Comparison of ENCODE assay signal across 8 mouse cellular contexts in the genomic region with DNA sequence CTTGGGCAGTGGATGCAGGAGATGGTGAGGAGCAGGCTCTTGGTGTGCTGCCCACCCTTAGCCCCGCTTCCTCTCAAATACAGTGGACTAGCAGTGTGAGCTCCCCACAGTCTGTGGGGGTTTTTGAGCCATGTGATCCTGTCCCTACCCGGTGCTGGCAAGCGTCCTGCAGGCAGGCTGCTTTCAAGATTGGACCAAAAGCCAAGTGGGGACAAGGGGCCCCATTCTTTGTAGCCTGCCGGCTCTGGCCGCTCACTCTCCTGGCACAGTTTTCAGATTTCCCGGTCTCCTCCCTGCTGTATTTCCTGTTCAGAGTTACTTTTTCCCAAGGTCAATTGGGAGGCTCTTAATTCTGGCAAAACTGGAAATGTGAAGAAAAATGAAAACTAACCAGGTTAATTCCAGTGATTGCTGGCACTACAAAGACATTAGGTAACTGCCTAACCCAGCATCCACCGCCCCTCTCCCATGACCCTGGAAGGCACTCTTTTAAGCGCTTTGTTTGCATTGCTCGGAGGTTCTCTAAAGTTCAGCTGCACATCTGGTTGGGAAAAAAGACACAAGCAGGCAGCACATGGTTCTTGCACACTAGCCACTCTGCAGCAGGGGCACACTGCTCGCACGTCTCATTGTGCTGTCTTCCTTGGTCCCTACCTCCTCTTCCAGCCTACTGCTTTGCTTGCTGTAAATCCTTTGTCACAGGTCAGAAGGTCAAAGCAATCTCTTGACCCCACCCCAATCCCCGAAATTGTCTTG.
A peak's percentile ranks its signal among the peaks of the same experiment; 100 is the strongest.
DNase-seq lines count a peak whose midpoint lies in the region; ATAC-seq and TF ChIP-seq lines count a peak whose summit lies in the region.

No protein-coding gene starts in this region.

- no peak overlapping the region for H3K4me2 ChIP-seq in forebrain, postnatal 0 days (ENCODE audit: low read depth)
- no peak overlapping the region for H3K4me2 ChIP-seq in forebrain, embryonic 12.5 days
- no peak overlapping the region for H3K4me2 ChIP-seq in limb, embryonic 11.5 days (ENCODE audit: low read depth, severe bottlenecking)

- DNase-seq in forebrain, postnatal 0 days = peak; percentile 51
- DNase-seq in brain, embryonic 18.5 days (ENCODE audit: low read depth, low spot score) = peak; percentile 34
- peak; percentile 41 for DNase-seq in gastrocnemius, postnatal 25 days
- peak; percentile 66 for DNase-seq in kidney, adult 2 months
- peak; percentile 25 for DNase-seq in limb, embryonic 11.5 days (ENCODE audit: low spot score)
- peak; percentile 23 for DNase-seq in skeletal muscle tissue, adult 2 months (ENCODE audit: low read depth, low spot score)
- DNase-seq in thymus, postnatal 10 days (ENCODE audit: low spot score in 2 of 2) = no peak

- no peak for TF ChIP-seq POLR2A in kidney, adult 2 months (IDR thresholded peaks at IDR 0.05; ENCODE audit: low read depth, low read length)

- ATAC-seq in forebrain, postnatal 0 days = peak; percentile 77
- ATAC-seq in forebrain, embryonic 12.5 days (ENCODE audit: low FRiP score) = no peak
- no peak for ATAC-seq in limb, embryonic 11.5 days (ENCODE audit: insufficient number of reproducible peaks, low FRiP score, low TSS enrichment, low read depth)

- H3K9ac ChIP-seq in forebrain, postnatal 0 days = no peak overlapping the region
- no peak overlapping the region for H3K9ac ChIP-seq in forebrain, embryonic 12.5 days
- no peak overlapping the region for H3K9ac ChIP-seq in limb, embryonic 11.5 days (ENCODE audit: low read length)

- no peaks in the 10 kb centered on the region for H3K9me3 ChIP-seq in forebrain, postnatal 0 days (ENCODE audit: low read length)
- no peaks in the 10 kb centered on the region for H3K9me3 ChIP-seq in forebrain, embryonic 12.5 days
- H3K9me3 ChIP-seq in limb, embryonic 11.5 days (ENCODE audit: control insufficient read depth, low read length) = no peaks in the 10 kb centered on the region

- no peaks in the 10 kb centered on the region for H3K36me3 ChIP-seq in forebrain, postnatal 0 days (ENCODE audit: insufficient read depth)
- H3K36me3 ChIP-seq in forebrain, embryonic 12.5 days (replicated peaks) = no peaks in the 10 kb centered on the region
- H3K36me3 ChIP-seq in kidney, adult 2 months (ENCODE audit: control insufficient read depth, insufficient read depth, low read length) = no peaks in the 10 kb centered on the region
- no peaks in the 10 kb centered on the region for H3K36me3 ChIP-seq in limb, embryonic 11.5 days (ENCODE audit: control insufficient read depth, insufficient read depth, low read length)

- no peak for TF ChIP-seq CTCF in forebrain, postnatal 0 days (IDR thresholded peaks at IDR 0.05; ENCODE audit: low read depth)
- TF ChIP-seq CTCF in kidney, adult 2 months (conservative IDR thresholded peaks at IDR 0.05; ENCODE audit: insufficient read depth, insufficient read length, low read depth, low read length) = no peak

- H3K4me1 ChIP-seq in forebrain, postnatal 0 days (ENCODE audit: insufficient read depth) = no peaks in the 10 kb centered on the region
- peaks cover 4% of the 10 kb centered on the region; the same call in 1 of the 2 replicates for H3K4me1 ChIP-seq in forebrain, embryonic 12.5 days
- H3K4me1 ChIP-seq in kidney, adult 2 months (ENCODE audit: control insufficient read depth, insufficient read depth, low read length) = peaks cover 15% of the 10 kb centered on the region
- peaks cover 10% of the 10 kb centered on the region; the same call in 1 of the 2 replicates for H3K4me1 ChIP-seq in limb, embryonic 11.5 days (ENCODE audit: control insufficient read depth, insufficient read depth, low read length)

- no peak overlapping the region for H3K27ac ChIP-seq in forebrain, postnatal 0 days (ENCODE audit: low read depth, low read length)
- H3K27ac ChIP-seq in forebrain, embryonic 12.5 days = no peak overlapping the region
- peak overlapping the region; percentile 53 for H3K27ac ChIP-seq in kidney, adult 2 months (ENCODE audit: insufficient read depth, low read depth, low read length)
- H3K27ac ChIP-seq in limb, embryonic 11.5 days (replicated peaks; ENCODE audit: low read depth, low read length) = no peak overlapping the region

- no peaks in the 10 kb centered on the region for H3K27me3 ChIP-seq in forebrain, postnatal 0 days (ENCODE audit: insufficient read depth, low read length)
- H3K27me3 ChIP-seq in forebrain, embryonic 12.5 days = 0 out of 2 replicates have a peak, but pooled peaks cover 7% of the 10 kb centered on the region
- H3K27me3 ChIP-seq in kidney, adult 2 months (replicated peaks; ENCODE audit: control insufficient read depth, insufficient read depth, low read length) = no peaks in the 10 kb centered on the region
- no peaks in the 10 kb centered on the region for H3K27me3 ChIP-seq in limb, embryonic 11.5 days (ENCODE audit: control insufficient read depth, insufficient read depth, low read length)

- no peak overlapping the region for H3K4me3 ChIP-seq in forebrain, postnatal 0 days (ENCODE audit: low read depth, low read length)
- H3K4me3 ChIP-seq in forebrain, embryonic 12.5 days (replicated peaks) = no peak overlapping the region
- no peak overlapping the region for H3K4me3 ChIP-seq in kidney, adult 2 months (ENCODE audit: insufficient read depth, low read depth, low read length)
- no peak overlapping the region for H3K4me3 ChIP-seq in limb, embryonic 11.5 days (ENCODE audit: low read depth, low read length)

- 38% methylated on average over 12 of the region's 12 CpGs for WGBS in forebrain, postnatal 0 days
- 47% methylated on average over 12 of the region's 12 CpGs for WGBS in forebrain, embryonic 12.5 days
- WGBS in kidney, adult 2 months = 42% methylated on average over 12 of the region's 12 CpGs
- WGBS in limb, embryonic 11.5 days = 42% methylated on average over 12 of the region's 12 CpGs

Comparison
In these comparisons a context has a peak if more than half of its experiments do, and no peak if none do; other contexts are left out.
1. DNase-seq: peak in forebrain, postnatal 0 days (single experiment), brain, embryonic 18.5 days (single experiment), gastrocnemius, postnatal 25 days (single experiment), kidney, adult 2 months (single experiment), limb, embryonic 11.5 days (single experiment) and skeletal muscle tissue, adult 2 months (single experiment); none in thymus, postnatal 10 days (0 of 2).